Mouse (Mus musculus): ENCODE measurements at regions not wholly inside any gene's neighbourhood (a gene's known extent, or its start where the extent isn't known, plus 50 kb on each side); places are given as distances from the start of the nearest gene placed in this dataset.

DNA sequence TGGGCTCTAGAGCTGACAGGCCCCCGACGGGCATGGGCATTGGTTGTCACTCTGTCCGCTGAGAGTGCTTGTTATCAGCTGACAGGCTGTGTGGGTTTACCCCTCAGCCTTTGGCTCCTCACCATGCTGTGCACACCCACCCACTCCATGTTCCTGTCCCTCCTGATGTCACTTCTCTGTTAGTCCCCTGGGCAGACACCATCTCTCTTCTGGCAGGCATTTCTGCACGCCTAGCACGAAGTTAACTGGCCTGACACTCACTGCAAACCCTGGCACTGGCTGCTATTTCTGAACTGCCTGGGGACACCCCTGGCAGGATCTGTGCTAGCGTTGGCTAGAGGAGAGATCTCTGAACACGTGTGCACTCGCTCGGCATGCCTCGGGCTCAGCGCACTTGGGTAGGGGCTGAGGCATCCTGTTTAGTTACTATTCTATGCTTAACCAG is 82.1 kb upstream of the Unc5b start:
- H3K4me1 ChIP-seq (replicated peaks; ENCODE audit: control insufficient read depth, insufficient read depth, low read length): no peaks in the 10 kb centered on the region
- ATAC-seq: no peak
- no peak overlapping the region for H3K4me2 ChIP-seq (replicated peaks; ENCODE audit: low read depth)
- H3K27me3 ChIP-seq (replicated peaks; ENCODE audit: control insufficient read depth, insufficient read depth, low read length): no peaks in the 10 kb centered on the region
- 85% methylated on average over 11 of the region's 11 CpGs for WGBS
- no peaks in the 10 kb centered on the region for H3K9me3 ChIP-seq (ENCODE audit: control insufficient read depth)
- H3K9ac ChIP-seq (ENCODE audit: low read depth, low read length): no peak overlapping the region
- no peak overlapping the region for H3K4me3 ChIP-seq (ENCODE audit: low read depth, low read length)
- H3K27ac ChIP-seq (ENCODE audit: low read depth, low read length): no peak overlapping the region
- no peak for TF ChIP-seq CTCF (IDR thresholded peaks at IDR 0.05; ENCODE audit: low read depth)
- no peaks in the 10 kb centered on the region for H3K36me3 ChIP-seq (ENCODE audit: control insufficient read depth, insufficient read depth)

- ATAC-seq: no peak
- WGBS: 38% methylated on average over 7 of the region's 7 CpGs
Observed at GRCm38 (mm10) chr10:60904351-60904750, 73.0 kb upstream of the Unc5b start.

DNA sequence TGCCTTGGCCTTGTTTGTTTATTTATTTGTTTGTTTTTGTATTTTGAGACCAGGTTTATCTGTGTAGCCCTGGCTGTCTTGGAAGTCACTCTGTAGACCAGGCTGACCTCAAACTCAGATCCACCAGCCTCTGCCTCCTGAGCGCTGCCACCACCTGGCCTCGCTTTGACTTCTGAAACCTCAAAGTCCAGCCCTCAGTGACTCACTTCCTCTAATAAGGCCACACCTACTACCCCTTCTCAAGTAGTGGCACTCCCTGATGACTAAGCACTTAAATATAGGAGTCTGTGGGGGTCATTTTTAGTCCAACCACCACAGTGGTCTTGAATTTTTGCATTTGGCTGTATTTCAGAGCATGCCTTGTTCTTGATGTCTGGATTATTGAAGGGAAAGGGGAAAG is 69.6 kb upstream of the Unc5b start:
- H3K27ac ChIP-seq (ENCODE audit: low read depth, low read length): no peak overlapping the region
- no peaks in the 10 kb centered on the region for H3K9me3 ChIP-seq (ENCODE audit: control insufficient read depth)
- no peaks in the 10 kb centered on the region for H3K27me3 ChIP-seq (replicated peaks; ENCODE audit: control insufficient read depth, insufficient read depth, low read length)
- no peak overlapping the region for H3K4me3 ChIP-seq (ENCODE audit: low read depth, low read length)
- no peaks in the 10 kb centered on the region for H3K4me1 ChIP-seq (replicated peaks; ENCODE audit: control insufficient read depth, insufficient read depth, low read length)
- H3K4me2 ChIP-seq (replicated peaks; ENCODE audit: low read depth): no peak overlapping the region
- H3K36me3 ChIP-seq (ENCODE audit: control insufficient read depth, insufficient read depth): no peaks in the 10 kb centered on the region
- no peak overlapping the region for H3K9ac ChIP-seq (ENCODE audit: low read depth, low read length)
- TF ChIP-seq CTCF (IDR thresholded peaks at IDR 0.05; ENCODE audit: low read depth): no peak
- WGBS: 85% methylated on average over 2 of the region's 2 CpGs
- no peak for ATAC-seq

More at GRCm38 (mm10) chr10:60904351-60904750, 73.0 kb upstream of the Unc5b start:
- Histone ChIP-seq H3K4me1 (replicated peaks; ENCODE audit: control insufficient read depth, insufficient read depth, low read length) (no peaks in the 10 kb centered on the region), H3K9ac (ENCODE audit: low read depth, low read length) (no peak overlapping the region), H3K27ac (ENCODE audit: low read depth, low read length) (no peak overlapping the region), H3K36me3 (ENCODE audit: control insufficient read depth, insufficient read depth) (no peaks in the 10 kb centered on the region), H3K9me3 (ENCODE audit: control insufficient read depth) (no peaks in the 10 kb centered on the region), H3K4me2 (replicated peaks; ENCODE audit: low read depth) (no peak overlapping the region), H3K4me3 (ENCODE audit: low read depth, low read length) (no peak overlapping the region), H3K27me3 (replicated peaks; ENCODE audit: control insufficient read depth, insufficient read depth, low read length) (no peaks in the 10 kb centered on the region)
- no peak for TF ChIP-seq CTCF (IDR thresholded peaks at IDR 0.05; ENCODE audit: low read depth)

DNA sequence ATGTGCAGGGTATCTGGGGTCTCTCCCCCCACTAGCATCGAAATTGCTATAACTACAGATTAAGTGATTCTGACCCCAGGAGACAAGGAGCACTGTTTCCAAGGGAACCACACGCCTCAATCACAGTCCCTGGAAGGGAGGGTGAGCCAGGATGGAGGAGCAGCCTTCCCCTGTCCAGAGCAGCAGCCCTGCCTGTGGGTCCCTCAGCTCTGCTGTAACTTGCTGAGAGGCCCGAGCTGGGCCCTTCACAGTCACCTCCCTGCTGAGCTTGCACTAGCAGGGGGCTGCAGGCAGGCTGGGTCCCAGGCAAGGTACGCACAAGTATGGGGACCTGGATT is 62.4 kb upstream of the Unc5b start:
- H3K9ac ChIP-seq (ENCODE audit: low read depth, low read length): no peak overlapping the region
- no peaks in the 10 kb centered on the region for H3K9me3 ChIP-seq (ENCODE audit: control insufficient read depth)
- no peaks in the 10 kb centered on the region for H3K36me3 ChIP-seq (ENCODE audit: control insufficient read depth, insufficient read depth)
- no peak for TF ChIP-seq CTCF (IDR thresholded peaks at IDR 0.05; ENCODE audit: low read depth)
- H3K27me3 ChIP-seq (replicated peaks; ENCODE audit: control insufficient read depth, insufficient read depth, low read length): no peaks in the 10 kb centered on the region
- ATAC-seq: no peak
- H3K4me3 ChIP-seq (ENCODE audit: low read depth, low read length): no peak overlapping the region
- H3K4me1 ChIP-seq (replicated peaks; ENCODE audit: control insufficient read depth, insufficient read depth, low read length): no peaks in the 10 kb centered on the region
- WGBS: 44% methylated on average over 4 of the region's 4 CpGs
- H3K27ac ChIP-seq (ENCODE audit: low read depth, low read length): no peak overlapping the region
- H3K4me2 ChIP-seq (replicated peaks; ENCODE audit: low read depth): no peak overlapping the region

GRCm38 (mm10) chr10:60893130-60893809 is 61.9 kb upstream of the Unc5b start:
- no peak for TF ChIP-seq CTCF (IDR thresholded peaks at IDR 0.05; ENCODE audit: low read depth)
- H3K27me3 ChIP-seq (replicated peaks; ENCODE audit: control insufficient read depth, insufficient read depth, low read length): no peaks in the 10 kb centered on the region
- H3K27ac ChIP-seq (ENCODE audit: low read depth, low read length): no peak overlapping the region
- H3K4me1 ChIP-seq (replicated peaks; ENCODE audit: control insufficient read depth, insufficient read depth, low read length): no peaks in the 10 kb centered on the region
- H3K4me3 ChIP-seq (ENCODE audit: low read depth, low read length): no peak overlapping the region
- ATAC-seq: no peak
- H3K36me3 ChIP-seq (ENCODE audit: control insufficient read depth, insufficient read depth): no peaks in the 10 kb centered on the region
- H3K9ac ChIP-seq (ENCODE audit: low read depth, low read length): no peak overlapping the region
- H3K4me2 ChIP-seq (replicated peaks; ENCODE audit: low read depth): no peak overlapping the region
- WGBS: 58% methylated on average over 22 of the region's 22 CpGs
- no peaks in the 10 kb centered on the region for H3K9me3 ChIP-seq (ENCODE audit: control insufficient read depth)

DNA sequence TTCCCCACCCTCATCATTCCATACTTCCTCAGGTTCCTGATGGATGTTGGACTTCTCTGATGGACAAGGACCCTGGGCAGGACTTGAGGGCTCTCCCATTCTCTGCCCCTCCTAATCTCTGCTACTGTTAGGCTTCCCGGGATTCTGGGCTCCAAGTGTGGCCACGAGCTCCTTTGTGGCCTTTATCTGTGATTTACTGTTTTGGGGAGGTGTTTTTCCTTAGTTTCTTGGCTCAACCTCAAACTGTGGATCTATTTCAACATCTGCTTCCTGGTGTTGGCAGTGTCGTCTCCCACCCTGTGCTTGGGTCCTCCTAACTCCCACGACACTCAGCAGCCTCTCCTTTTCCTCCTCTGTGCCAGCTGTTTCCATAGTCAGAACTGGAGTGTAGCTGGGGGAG is 61.3 kb upstream of the Unc5b start:
- Histone ChIP-seq H3K36me3 (ENCODE audit: control insufficient read depth, insufficient read depth) (no peaks in the 10 kb centered on the region), H3K4me3 (ENCODE audit: low read depth, low read length) (no peak overlapping the region), H3K9ac (ENCODE audit: low read depth, low read length) (no peak overlapping the region), H3K4me1 (replicated peaks; ENCODE audit: control insufficient read depth, insufficient read depth, low read length) (no peaks in the 10 kb centered on the region), H3K9me3 (ENCODE audit: control insufficient read depth) (no peaks in the 10 kb centered on the region), H3K27me3 (replicated peaks; ENCODE audit: control insufficient read depth, insufficient read depth, low read length) (no peaks in the 10 kb centered on the region), H3K4me2 (replicated peaks; ENCODE audit: low read depth) (no peak overlapping the region), H3K27ac (ENCODE audit: low read depth, low read length) (no peak overlapping the region)
- no peak for ATAC-seq
- TF ChIP-seq CTCF (IDR thresholded peaks at IDR 0.05; ENCODE audit: low read depth): no peak
- 37% methylated on average over 4 of the region's 4 CpGs for WGBS
